Mouse (Mus musculus): ENCODE results near the gene Apold1. TPM values are rescaled to one million over a fixed set of nuclear protein-coding genes. Genes with fewer than 3 reads are reported as not detected.

Apold1 gene
- total and polyA plus RNA-seq, 3 experiments, result 0.08 to 0.12 TPM; not detected in 1

GRCm38 (mm10) chr6:134996918-134997317, 15.4 kb downstream of the Apold1 start (continued):
- TF ChIP-seq UBTF (IDR thresholded peaks at IDR 0.05; ENCODE audit: borderline replicate concordance, insufficient read depth, low read depth, low read length), result no peak
- no peak for TF ChIP-seq CHD2 (IDR thresholded peaks at IDR 0.05; ENCODE audit: low read length)
- TF ChIP-seq E2F4 (IDR thresholded peaks at IDR 0.05; ENCODE audit: borderline replicate concordance, low read depth, low read length), result no peak
- TF ChIP-seq CTCF (IDR thresholded peaks at IDR 0.05 in 2 of 3, conservative IDR thresholded peaks at IDR 0.05 in 1 of 3; ENCODE audit: control insufficient read depth in 1 of 3, insufficient read depth in 1 of 3, low read depth in 2 of 3, low read length in 3 of 3, poor library complexity in 1 of 3, severe bottlenecking in 1 of 3), result peak; percentile 40 to 58 (median 43)
- no peak for TF ChIP-seq ZMIZ1 (IDR thresholded peaks at IDR 0.05; ENCODE audit: low read depth, low read length)
- TF ChIP-seq TCF12 (IDR thresholded peaks at IDR 0.05; ENCODE audit: low read depth, low read length), result no peak
- TF ChIP-seq HCFC1 (IDR thresholded peaks at IDR 0.05; ENCODE audit: low read depth, low read length), result 0 out of 2 replicates have a peak, but pooled peaks have one; percentile 27
- TF ChIP-seq MEF2A (IDR thresholded peaks at IDR 0.05; ENCODE audit: extremely low read depth, insufficient replicate concordance, low read depth, low read length, poor library complexity, severe bottlenecking), result no peak
- TF ChIP-seq MXI1 (IDR thresholded peaks at IDR 0.05; ENCODE audit: low read depth, low read length), result no peak
- TF ChIP-seq GABPA (IDR thresholded peaks at IDR 0.05; ENCODE audit: low read depth, low read length), result no peak
- no peak for TF ChIP-seq POLR2A (IDR thresholded peaks at IDR 0.05; ENCODE audit: control insufficient read depth in 1 of 2, insufficient read depth in 1 of 2, low read depth in 1 of 2, low read length in 2 of 2, poor library complexity in 1 of 2)
- no peak for TF ChIP-seq NRF1 (IDR thresholded peaks at IDR 0.05; ENCODE audit: insufficient read depth, low read depth, low read length, poor library complexity, severe bottlenecking)
- no peak for TF ChIP-seq USF2 (IDR thresholded peaks at IDR 0.05; ENCODE audit: borderline replicate concordance in 1 of 2, insufficient read depth in 1 of 2, low read depth in 1 of 2, low read length in 2 of 2)
- no peak for TF ChIP-seq KAT2A (conservative IDR thresholded peaks at IDR 0.05; ENCODE audit: low read depth, low read length)
- TF ChIP-seq SIN3A (IDR thresholded peaks at IDR 0.05; ENCODE audit: low read length), result peak; percentile 18; the same call in 1 of the 2 replicates

- H3K9me3 ChIP-seq (replicated peaks; ENCODE audit: insufficient read depth, low read length), result no peaks in the 10 kb centered on the region
- H3K9ac ChIP-seq (ENCODE audit: control insufficient read depth, low read depth, low read length, poor library complexity, severe bottlenecking), result no peak overlapping the region
- H3K27me3 ChIP-seq (ENCODE audit: control insufficient read depth in 1 of 2, insufficient read depth in 2 of 2, low read length in 2 of 2), result no peaks in the 10 kb centered on the region
- no peak overlapping the region for H3K27ac ChIP-seq (ENCODE audit: control insufficient read depth, low read depth, low read length)
- no peaks in the 10 kb centered on the region for H3K4me1 ChIP-seq (ENCODE audit: control insufficient read depth in 1 of 2, insufficient read depth in 2 of 2, low read length in 2 of 2)
- no peaks in the 10 kb centered on the region for H3K36me3 ChIP-seq (ENCODE audit: control insufficient read depth in 1 of 2, insufficient read depth in 2 of 2, low read length in 2 of 2)
- DNase-seq (ENCODE audit: low read depth, low spot score), result no peak
- TF ChIP-seq NRF1 (IDR thresholded peaks at IDR 0.05; ENCODE audit: insufficient read depth, low read depth, low read length, poor library complexity, severe bottlenecking), result no peak
- no peak for TF ChIP-seq MAX (IDR thresholded peaks at IDR 0.05; ENCODE audit: low read length)
- no peak for TF ChIP-seq MAFK (IDR thresholded peaks at IDR 0.05; ENCODE audit: borderline replicate concordance, low read depth, low read length)
- TF ChIP-seq RCOR1 (IDR thresholded peaks at IDR 0.05; ENCODE audit: low read depth, low read length), result no peak
- no peak for TF ChIP-seq SIN3A (IDR thresholded peaks at IDR 0.05; ENCODE audit: low read length)
- TF ChIP-seq GATA1 (IDR thresholded peaks at IDR 0.05; ENCODE audit: low read depth, low read length), result no peak
- no peak for TF ChIP-seq E2F4 (IDR thresholded peaks at IDR 0.05; ENCODE audit: borderline replicate concordance, low read depth, low read length)
- TF ChIP-seq CTCF (IDR thresholded peaks at IDR 0.05 in 2 of 3, conservative IDR thresholded peaks at IDR 0.05 in 1 of 3; ENCODE audit: control insufficient read depth in 1 of 3, insufficient read depth in 1 of 3, low read depth in 2 of 3, low read length in 3 of 3, poor library complexity in 1 of 3, severe bottlenecking in 1 of 3), result no peak
- no peak for TF ChIP-seq MXI1 (IDR thresholded peaks at IDR 0.05; ENCODE audit: low read depth, low read length)
- no peak for TF ChIP-seq ZNF384 (IDR thresholded peaks at IDR 0.05; ENCODE audit: low read depth, low read length)
- TF ChIP-seq TBP (IDR thresholded peaks at IDR 0.05; ENCODE audit: low read depth, low read length), result no peak
- TF ChIP-seq HCFC1 (IDR thresholded peaks at IDR 0.05; ENCODE audit: low read depth, low read length), result no peak
- no peak for TF ChIP-seq CHD1 (IDR thresholded peaks at IDR 0.05; ENCODE audit: low read depth, low read length)
- no peak for TF ChIP-seq USF1 (IDR thresholded peaks at IDR 0.05; ENCODE audit: low read depth, low read length)
- no peak for TF ChIP-seq RAD21 (IDR thresholded peaks at IDR 0.05; ENCODE audit: low read depth, low read length)
- no peak for TF ChIP-seq CHD2 (IDR thresholded peaks at IDR 0.05; ENCODE audit: low read length)
- no peak for TF ChIP-seq ZMIZ1 (IDR thresholded peaks at IDR 0.05; ENCODE audit: low read depth, low read length)
- no peak for TF ChIP-seq EP300 (IDR thresholded peaks at IDR 0.05; ENCODE audit: low read depth in 1 of 2, low read length in 2 of 2)
- no peak for TF ChIP-seq MAZ (IDR thresholded peaks at IDR 0.05; ENCODE audit: low read depth, low read length)
- TF ChIP-seq UBTF (IDR thresholded peaks at IDR 0.05; ENCODE audit: borderline replicate concordance, insufficient read depth, low read depth, low read length), result no peak
- H3K4me3 ChIP-seq (ENCODE audit: control insufficient read depth in 1 of 2, insufficient read depth in 1 of 2, low read depth in 2 of 2, low read length in 2 of 2), result no peak overlapping the region
- no peaks in the 10 kb centered on the region for H3K79me2 ChIP-seq (ENCODE audit: control insufficient read depth, insufficient read depth, low read length, poor library complexity)
Observed at GRCm38 (mm10) chr6:134998076-134998475, 16.6 kb downstream of the Apold1 start.
